Mouse (Mus musculus): ENCODE data around the gene Fscn1. TPM values are rescaled to one million over a fixed set of nuclear protein-coding genes. Genes with fewer than 3 reads are reported as not detected.

Fscn1 gene
- total and polyA plus RNA-seq, 2 experiments from 2014 or later: 77.9 to 104 TPM

- H3K4me2 ChIP-seq (ENCODE audit: low read depth, low read length): no peak overlapping the region
- H3K9me3 ChIP-seq (replicated peaks; ENCODE audit: control insufficient read depth, low read length): no peaks in the 10 kb centered on the region
- ATAC-seq (ENCODE audit: insufficient read depth, low read depth) (no peak), DNase-seq (ENCODE audit: low spot score) (no peak)
- H3K36me3 ChIP-seq (replicated peaks; ENCODE audit: control insufficient read depth, insufficient read depth, low read length): no peaks in the 10 kb centered on the region
- no peaks in the 10 kb centered on the region for H3K4me1 ChIP-seq (ENCODE audit: control insufficient read depth, insufficient read depth)
- TF ChIP-seq CTCF (IDR thresholded peaks at IDR 0.05; ENCODE audit: low read depth) (no peak), EP300 (IDR thresholded peaks at IDR 0.05; ENCODE audit: low read depth) (no peak)
- WGBS: 35% methylated on average over 6 of the region's 6 CpGs
- H3K27ac ChIP-seq (ENCODE audit: low read depth): no peak overlapping the region
- no peaks in the 10 kb centered on the region for H3K27me3 ChIP-seq (ENCODE audit: control insufficient read depth, insufficient read depth, low read length)
- no peak overlapping the region for H3K9ac ChIP-seq (replicated peaks; ENCODE audit: low read depth, low read length)
- H3K4me3 ChIP-seq (ENCODE audit: low read depth, low read length): no peak overlapping the region
Observed at GRCm38 (mm10) chr5:142949580-142949979, 10.6 kb upstream of the Fscn1 start.

- TF ChIP-seq EP300 (IDR thresholded peaks at IDR 0.05; ENCODE audit: low read depth) (no peak), CTCF (IDR thresholded peaks at IDR 0.05; ENCODE audit: low read depth) (no peak)
- Histone ChIP-seq H3K27ac (ENCODE audit: low read depth) (no peak overlapping the region), H3K27me3 (ENCODE audit: control insufficient read depth, insufficient read depth, low read length) (no peaks in the 10 kb centered on the region), H3K9me3 (replicated peaks; ENCODE audit: control insufficient read depth, low read length) (no peaks in the 10 kb centered on the region), H3K9ac (replicated peaks; ENCODE audit: low read depth, low read length) (no peak overlapping the region), H3K4me1 (ENCODE audit: control insufficient read depth, insufficient read depth) (no peaks in the 10 kb centered on the region), H3K4me2 (ENCODE audit: low read depth, low read length) (no peak overlapping the region), H3K36me3 (replicated peaks; ENCODE audit: control insufficient read depth, insufficient read depth, low read length) (no peaks in the 10 kb centered on the region), H3K4me3 (ENCODE audit: low read depth, low read length) (no peak overlapping the region)
- no peak for ATAC-seq (ENCODE audit: insufficient read depth, low read depth)
- no peak for DNase-seq (ENCODE audit: low spot score)
- WGBS: 73% methylated on average over 6 of the region's 6 CpGs
Observed at GRCm38 (mm10) chr5:142950405-142950804, 9.7 kb upstream of the Fscn1 start.

GRCm38 (mm10) chr5:142953641-142954040 lies 6.5 kb upstream of the Fscn1 start:
- TF ChIP-seq EP300 (IDR thresholded peaks at IDR 0.05; ENCODE audit: low read depth): no peak
- TF ChIP-seq CTCF (IDR thresholded peaks at IDR 0.05; ENCODE audit: low read depth): no peak
- DNase-seq (ENCODE audit: low spot score) (no peak), ATAC-seq (ENCODE audit: insufficient read depth, low read depth) (no peak)
- Histone ChIP-seq H3K27ac (ENCODE audit: low read depth) (no peak overlapping the region), H3K27me3 (ENCODE audit: control insufficient read depth, insufficient read depth, low read length) (no peaks in the 10 kb centered on the region), H3K4me3 (ENCODE audit: low read depth, low read length) (no peak overlapping the region), H3K4me2 (ENCODE audit: low read depth, low read length) (no peak overlapping the region), H3K36me3 (replicated peaks; ENCODE audit: control insufficient read depth, insufficient read depth, low read length) (no peaks in the 10 kb centered on the region), H3K9me3 (replicated peaks; ENCODE audit: control insufficient read depth, low read length) (no peaks in the 10 kb centered on the region), H3K4me1 (ENCODE audit: control insufficient read depth, insufficient read depth) (no peaks in the 10 kb centered on the region), H3K9ac (replicated peaks; ENCODE audit: low read depth, low read length) (no peak overlapping the region)
- WGBS: 80% methylated on average over 3 of the region's 3 CpGs

- DNase-seq (ENCODE audit: low spot score) (no peak), ATAC-seq (ENCODE audit: insufficient read depth, low read depth) (no peak)
- 68% methylated on average over 6 of the region's 6 CpGs for WGBS
- H3K4me1 ChIP-seq (ENCODE audit: control insufficient read depth, insufficient read depth): no peaks in the 10 kb centered on the region
- H3K27ac ChIP-seq (ENCODE audit: low read depth): no peak overlapping the region
- H3K9me3 ChIP-seq (replicated peaks; ENCODE audit: control insufficient read depth, low read length): no peaks in the 10 kb centered on the region
- H3K4me3 ChIP-seq (ENCODE audit: low read depth, low read length): no peak overlapping the region
- H3K9ac ChIP-seq (replicated peaks; ENCODE audit: low read depth, low read length): no peak overlapping the region
- no peak for TF ChIP-seq CTCF (IDR thresholded peaks at IDR 0.05; ENCODE audit: low read depth)
- TF ChIP-seq EP300 (IDR thresholded peaks at IDR 0.05; ENCODE audit: low read depth): no peak
- H3K36me3 ChIP-seq (replicated peaks; ENCODE audit: control insufficient read depth, insufficient read depth, low read length): no peaks in the 10 kb centered on the region
- H3K27me3 ChIP-seq (ENCODE audit: control insufficient read depth, insufficient read depth, low read length): peaks cover 24% of the 10 kb centered on the region
- H3K4me2 ChIP-seq (ENCODE audit: low read depth, low read length): no peak overlapping the region
Observed at GRCm38 (mm10) chr5:142956956-142957703, 3.0 kb upstream of the Fscn1 start.

GRCm38 (mm10) chr5:142958464-142958863 lies 1.7 kb upstream of the Fscn1 start:
- no peaks in the 10 kb centered on the region for H3K36me3 ChIP-seq (replicated peaks; ENCODE audit: control insufficient read depth, insufficient read depth, low read length)
- H3K27ac ChIP-seq (ENCODE audit: low read depth): no peak overlapping the region
- peaks cover 24% of the 10 kb centered on the region for H3K27me3 ChIP-seq (ENCODE audit: control insufficient read depth, insufficient read depth, low read length)
- WGBS: 89% methylated on average over 14 of the region's 14 CpGs
- H3K4me3 ChIP-seq (ENCODE audit: low read depth, low read length): no peak overlapping the region
- no peaks in the 10 kb centered on the region for H3K9me3 ChIP-seq (replicated peaks; ENCODE audit: control insufficient read depth, low read length)
- TF ChIP-seq CTCF (IDR thresholded peaks at IDR 0.05; ENCODE audit: low read depth) (no peak), EP300 (IDR thresholded peaks at IDR 0.05; ENCODE audit: low read depth) (no peak)
- ATAC-seq (ENCODE audit: insufficient read depth, low read depth): no peak
- peaks cover 1% of the 10 kb centered on the region; the same call in 1 of the 2 replicates for H3K4me1 ChIP-seq (ENCODE audit: control insufficient read depth, insufficient read depth)
- no peak overlapping the region for H3K9ac ChIP-seq (replicated peaks; ENCODE audit: low read depth, low read length)
- no peak overlapping the region for H3K4me2 ChIP-seq (ENCODE audit: low read depth, low read length)
- no peak for DNase-seq (ENCODE audit: low spot score)

- no peak for TF ChIP-seq CTCF (IDR thresholded peaks at IDR 0.05; ENCODE audit: low read depth)
- TF ChIP-seq EP300 (IDR thresholded peaks at IDR 0.05; ENCODE audit: low read depth): no peak
- 90% methylated on average over 4 of the region's 4 CpGs for WGBS
- H3K4me1 ChIP-seq (ENCODE audit: control insufficient read depth, insufficient read depth): peaks cover 6% of the 10 kb centered on the region; the same call in 1 of the 2 replicates
- H3K36me3 ChIP-seq (replicated peaks; ENCODE audit: control insufficient read depth, insufficient read depth, low read length): no peaks in the 10 kb centered on the region
- peaks cover 29% of the 10 kb centered on the region for H3K27me3 ChIP-seq (ENCODE audit: control insufficient read depth, insufficient read depth, low read length)
- no peaks in the 10 kb centered on the region for H3K9me3 ChIP-seq (replicated peaks; ENCODE audit: control insufficient read depth, low read length)
- H3K4me3 ChIP-seq (ENCODE audit: low read depth, low read length): no peak overlapping the region
- DNase-seq (ENCODE audit: low spot score) (no peak), ATAC-seq (ENCODE audit: insufficient read depth, low read depth) (no peak)
- H3K27ac ChIP-seq (ENCODE audit: low read depth): no peak overlapping the region
- no peak overlapping the region for H3K9ac ChIP-seq (replicated peaks; ENCODE audit: low read depth, low read length)
- H3K4me2 ChIP-seq (ENCODE audit: low read depth, low read length): no peak overlapping the region
Observed at GRCm38 (mm10) chr5:142959156-142959555, 987 bp upstream of the Fscn1 start.
